Mouse (Mus musculus): Measurements from ENCODE around the gene Pkn1. TPM values are rescaled to one million over a fixed set of nuclear protein-coding genes. Genes with fewer than 3 reads are reported as not detected.
A peak's percentile ranks its signal among the peaks of the same experiment; 100 is the strongest.

The Pkn1 gene
- 10 to 100 TPM; 30.6 to 33.7 TPM for total RNA-seq (2021)
- long read RNA-seq, experiment 1, full-length matches to known transcripts, result 8 of 26 reads
- long read RNA-seq, experiment 1, partial matches to known transcripts, result 5 of 26 reads
- long read RNA-seq, experiment 1, other reads (novel, unspliced or antisense), result 13 of 26 reads
- long read RNA-seq, experiment 2, full-length matches to known transcripts, result 10 of 28 reads
- long read RNA-seq, experiment 2, partial matches to known transcripts, result 5 of 28 reads
- long read RNA-seq, experiment 2, other reads (novel, unspliced or antisense), result 13 of 28 reads

DNA sequence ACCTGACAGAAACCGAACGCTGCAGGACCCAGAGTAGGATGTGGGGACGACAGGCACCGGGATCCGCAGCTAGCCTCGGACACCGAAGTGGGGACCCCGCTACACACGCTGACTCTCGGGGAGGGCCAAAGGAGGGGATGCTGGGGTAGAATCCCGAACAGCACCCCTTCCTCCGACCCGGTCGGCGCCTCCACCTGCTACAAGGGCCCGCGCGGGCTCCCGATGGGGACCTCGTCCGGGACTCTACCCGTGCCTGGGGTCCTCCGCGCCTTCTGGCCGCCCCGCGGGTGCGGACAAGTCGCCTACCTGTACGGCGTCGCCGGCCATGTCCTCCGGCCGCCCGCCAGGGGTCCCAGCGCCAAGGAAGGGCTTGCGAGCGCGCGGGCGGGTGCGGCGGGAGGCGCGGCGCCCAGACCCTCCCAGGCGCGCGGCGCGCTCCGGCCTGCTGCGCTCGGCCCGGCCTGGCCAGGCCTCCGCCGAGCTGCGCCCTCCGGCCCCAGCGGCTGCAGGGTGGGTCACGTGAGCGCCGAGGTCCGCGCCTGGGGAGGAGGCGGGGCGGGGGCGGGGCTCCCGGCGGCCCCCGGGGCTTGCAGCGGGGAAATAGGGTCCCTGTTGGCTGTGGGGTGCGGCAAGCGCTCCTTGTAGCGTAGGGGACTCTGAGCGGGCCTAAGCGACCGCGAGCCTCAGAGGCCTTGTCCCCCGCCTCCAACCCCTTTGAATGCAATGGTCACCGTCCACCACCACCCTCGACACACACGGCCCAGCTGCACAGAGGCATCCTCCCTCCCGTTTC, at the start of gene Pkn1:
Gene Pkn1, minus strand, starts transcription at position 519 of the 793 bp plus-strand sequence.
- intact Hi-C loops (cut with DNase I), result no loop called here
- DNase-seq, result peak; percentile 67 to 71

DNA sequence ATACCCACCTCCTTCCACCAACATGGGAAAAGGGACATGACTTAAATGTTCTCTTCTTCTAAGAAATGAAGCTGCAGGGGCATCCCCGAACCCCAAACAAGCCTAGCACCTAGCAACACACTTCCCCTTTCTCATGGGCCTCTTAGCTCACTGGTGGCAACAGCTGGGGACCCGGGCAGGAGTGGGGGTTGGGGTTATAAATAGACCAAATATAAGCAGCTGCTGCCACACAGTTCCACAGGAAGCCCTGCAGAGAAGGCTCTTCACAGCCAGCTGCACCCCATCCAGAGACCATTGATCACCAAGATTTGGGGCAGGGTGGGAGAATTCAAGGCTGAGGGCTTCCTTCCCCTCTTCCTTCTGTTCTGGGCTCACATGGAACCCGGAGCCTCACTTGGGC, 49.7 kb upstream of the Pkn1 start:
- DNase-seq, result peak; percentile 15 to 50
- intact Hi-C loops (cut with DNase I), result no loop called here

DNA sequence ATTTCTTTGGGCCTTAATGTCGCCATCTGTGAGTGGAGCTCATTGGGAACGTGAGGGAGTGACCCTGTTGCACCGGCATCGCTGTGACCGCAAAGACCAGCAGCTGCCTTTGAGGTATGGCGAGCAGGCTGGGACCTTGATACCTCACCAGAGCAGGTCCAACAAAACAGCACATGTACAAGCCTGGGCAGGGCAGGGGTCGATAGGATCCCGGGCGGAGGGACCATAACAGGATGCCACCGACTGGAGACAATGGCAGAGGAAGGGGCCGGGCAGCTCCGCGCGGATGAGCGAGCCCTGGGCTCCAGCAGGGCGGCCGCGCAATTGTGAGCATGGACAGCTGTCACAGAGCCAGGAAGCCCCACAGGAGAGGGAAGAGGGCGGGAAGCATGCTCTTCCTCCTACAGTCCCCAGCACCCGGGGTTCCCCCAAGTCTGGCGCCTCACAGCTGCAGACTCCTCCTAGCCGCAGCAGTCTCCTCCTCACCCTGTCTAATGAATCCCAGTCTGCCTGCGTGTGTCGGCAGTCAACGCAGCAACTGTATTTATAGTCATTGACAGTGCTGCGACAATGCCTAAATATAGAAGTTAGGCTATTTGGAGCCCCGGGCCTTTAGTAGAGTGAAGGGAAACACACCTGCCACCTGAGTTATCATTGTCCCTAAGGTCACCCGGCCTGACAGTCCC, 48.8 kb upstream of the Pkn1 start:
- intact Hi-C loops (cut with DNase I), result no loop called here
- peak; percentile 52 to 61 for DNase-seq

GRCm38 (mm10) chr8:83744070-83744469, 45.1 kb upstream of the Pkn1 start:
- intact Hi-C loops (cut with DNase I), result no loop called here
- DNase-seq, result no peak

DNA sequence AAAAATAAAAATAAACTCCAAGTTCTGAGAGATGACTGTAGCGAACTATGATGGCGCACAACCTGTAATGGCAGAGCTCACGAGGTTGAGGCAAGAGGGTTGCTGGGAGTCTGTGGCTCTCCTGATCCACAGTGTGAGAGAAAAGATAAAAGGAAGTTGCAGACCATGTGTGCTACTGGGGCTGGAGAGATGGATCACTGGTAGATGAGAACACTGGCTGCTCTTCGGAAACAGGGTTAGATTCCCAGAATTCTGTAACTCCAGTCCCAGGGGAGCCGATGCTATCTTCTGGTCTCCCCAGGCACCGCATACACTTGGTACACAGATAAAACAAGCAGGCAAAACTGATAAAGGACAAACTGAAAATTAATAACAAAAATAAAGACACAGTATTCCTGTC, 44.0 kb upstream of the Pkn1 start:
- intact Hi-C loops (cut with DNase I), result no loop called here

DNA sequence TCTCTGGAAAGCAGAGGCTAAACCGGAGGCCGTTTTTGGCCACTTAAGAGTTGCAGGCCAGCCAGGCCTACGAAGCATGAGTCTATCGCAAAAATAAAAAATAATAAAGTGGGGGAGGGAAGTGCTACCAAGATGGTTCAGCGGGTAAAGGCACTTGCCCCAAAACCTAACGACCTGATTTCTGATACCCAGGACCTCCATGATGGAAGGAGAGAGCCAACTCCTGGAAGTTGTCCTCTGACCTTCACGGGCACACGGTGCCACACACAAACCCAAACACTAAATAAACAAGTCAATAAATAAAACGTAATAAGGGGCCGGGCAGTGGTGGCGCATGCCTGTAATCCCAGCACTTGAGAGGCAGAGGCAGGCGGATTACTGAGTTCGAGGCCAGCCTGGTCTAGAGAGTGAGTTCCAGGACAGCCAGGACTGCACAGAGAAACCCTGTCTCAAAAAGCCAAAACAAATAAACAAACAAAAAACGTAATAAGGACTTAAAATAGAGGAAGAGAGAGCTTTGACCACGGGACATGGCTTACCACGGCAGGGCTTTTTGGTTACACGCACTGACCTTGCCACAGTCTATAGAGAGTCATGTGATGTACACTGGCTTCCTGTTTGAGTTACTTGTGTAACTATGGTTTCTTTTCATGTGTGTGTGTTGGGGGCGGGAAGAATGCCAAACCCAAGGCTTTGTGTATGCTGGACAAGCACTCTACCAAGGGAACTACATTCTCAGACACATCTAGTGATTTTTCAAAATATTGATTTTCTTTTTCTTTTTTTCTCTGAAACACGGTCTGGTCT, 43.1 kb upstream of the Pkn1 start:
- no peak for DNase-seq
- intact Hi-C loops (cut with DNase I), result no loop called here

More for the DNA sequence above, 44.0 kb upstream of the Pkn1 start:
- peak in 1 of 2 experiments; percentile 1 for DNase-seq

- intact Hi-C loops (cut with DNase I), result no loop called here
These were observed 42.2 kb upstream of the Pkn1 start, which contains the start of gene Adgre5 for GRCm38 (mm10) chr8:83740976-83741741. Adgre5 (minus strand) TSS chr8:83741326.

GRCm38 (mm10) chr8:83740586-83740975, 41.6 kb upstream of the Pkn1 start:
- intact Hi-C loops (cut with DNase I), result no loop called here
- no peak for DNase-seq

More at GRCm38 (mm10) chr8:83740976-83741741, 42.2 kb upstream of the Pkn1 start, which contains the start of gene Adgre5:
- peak; percentile 71 to 75 for DNase-seq

- intact Hi-C loops (cut with DNase I), result no loop called here
- no peak for DNase-seq
These were observed 40.9 kb upstream of the Pkn1 start for GRCm38 (mm10) chr8:83739711-83740468.

DNA sequence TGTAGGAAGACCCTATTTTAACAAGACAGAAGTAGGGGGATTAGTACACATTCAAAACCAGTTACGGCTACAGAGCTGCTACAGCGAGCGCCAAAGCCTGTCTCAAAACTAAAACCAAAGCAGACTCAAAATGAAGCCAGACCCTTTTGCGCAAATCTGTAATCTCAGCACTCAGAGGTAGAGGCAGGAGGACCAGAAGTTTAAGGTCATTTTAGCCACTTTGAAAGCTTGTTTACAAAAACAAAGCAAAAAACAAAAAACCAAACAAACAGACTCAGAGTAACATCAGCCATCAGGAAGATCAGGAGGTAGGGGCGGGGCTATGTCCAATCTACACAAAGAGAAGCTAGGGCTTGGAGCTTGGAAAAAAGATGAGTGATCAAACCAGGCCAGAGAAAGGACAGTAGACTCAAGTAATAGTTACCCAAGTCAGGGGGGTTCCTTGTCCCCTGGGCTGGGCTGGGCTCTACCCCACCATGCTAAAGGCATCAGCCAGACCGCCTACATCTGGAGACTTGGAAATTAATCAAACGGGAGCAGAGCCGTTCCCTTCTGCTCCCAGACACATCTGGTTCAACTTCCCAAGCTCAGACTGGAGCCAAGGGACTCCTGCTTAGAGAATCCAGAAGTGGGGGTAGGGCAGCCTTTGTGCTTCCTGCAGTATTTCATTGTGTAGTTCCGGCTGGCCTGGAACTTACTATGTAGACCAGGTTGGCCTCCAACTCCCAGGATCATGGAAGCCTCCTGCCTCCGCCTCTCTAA, 40.2 kb upstream of the Pkn1 start:
- DNase-seq, result peak in 1 of 2 experiments; percentile 34
- intact Hi-C loops (cut with DNase I), result no loop called here

- intact Hi-C loops (cut with DNase I), result no loop called here
- DNase-seq, result peak; percentile 60 to 66
These were observed 39.0 kb upstream of the Pkn1 start for GRCm38 (mm10) chr8:83737852-83738562.

GRCm38 (mm10) chr8:83737346-83737745, 38.4 kb upstream of the Pkn1 start:
- no peak for DNase-seq
- intact Hi-C loops (cut with DNase I), result no loop called here

- DNase-seq, result no peak
- intact Hi-C loops (cut with DNase I), result no loop called here
These were observed 37.7 kb upstream of the Pkn1 start for GRCm38 (mm10) chr8:83736681-83737080.

- intact Hi-C loops (cut with DNase I), result no loop called here
- no peak for DNase-seq
These were observed 33.9 kb upstream of the Pkn1 start for GRCm38 (mm10) chr8:83732919-83733318.

DNA sequence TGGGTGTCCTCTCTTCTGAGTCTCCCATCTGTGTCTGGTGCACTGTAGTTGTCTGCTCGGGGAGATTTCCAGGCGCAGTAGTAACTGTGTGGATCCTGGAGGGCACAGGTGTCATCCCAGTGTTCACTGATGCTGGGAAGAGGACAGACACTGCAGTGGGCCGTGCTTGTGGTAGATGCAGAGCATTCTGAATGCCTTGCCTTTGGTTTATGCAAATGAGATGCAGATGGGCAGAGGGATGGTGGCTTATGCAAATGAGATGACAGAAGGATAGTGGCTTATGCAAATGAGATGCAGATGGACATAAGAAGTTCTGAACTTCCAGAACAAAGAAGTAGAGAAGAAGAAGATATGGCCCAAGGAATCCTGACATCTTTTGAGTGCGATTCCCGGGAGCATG, 32.9 kb upstream of the Pkn1 start:
- intact Hi-C loops (cut with DNase I), result no loop called here
- no peak for DNase-seq

DNA sequence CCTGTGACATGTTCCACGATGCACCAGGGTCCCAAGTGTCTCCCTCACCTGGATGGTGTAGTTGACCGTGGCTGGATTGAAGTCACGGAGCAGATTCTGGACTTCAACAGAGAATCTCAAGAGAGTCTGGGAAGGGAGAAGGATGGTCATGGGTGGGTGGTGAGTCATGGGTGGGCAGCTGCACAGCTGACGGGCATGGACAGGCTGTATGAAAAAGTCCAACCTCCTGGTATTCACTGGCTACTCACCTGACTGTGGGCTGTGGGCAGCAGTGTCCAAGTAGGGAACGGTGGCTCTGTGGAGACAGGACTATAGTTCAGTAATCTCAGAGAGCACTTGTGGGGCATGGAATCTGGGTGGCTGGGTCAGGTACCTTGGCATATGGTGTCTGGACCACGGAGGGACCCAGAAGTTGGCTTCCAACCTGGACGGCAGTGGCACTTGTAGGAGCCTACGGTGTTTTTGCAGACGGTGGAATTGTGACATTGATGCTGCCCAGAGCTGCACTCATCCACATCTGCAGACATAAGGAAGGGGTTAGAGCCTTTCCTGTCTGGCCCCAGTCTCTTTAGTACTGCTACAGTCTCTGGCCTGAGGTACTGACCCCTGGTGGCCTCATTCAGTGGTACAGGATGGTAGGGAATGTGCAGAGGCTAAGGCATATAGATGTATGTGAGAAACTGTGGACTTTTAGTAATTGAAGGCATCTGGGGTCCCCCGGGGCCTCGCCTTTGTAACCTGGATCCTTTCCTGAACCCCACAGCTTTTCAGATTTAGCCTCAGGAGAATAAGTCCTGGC, 30.2 kb upstream of the Pkn1 start:
- intact Hi-C loops (cut with DNase I), result no loop called here
- peak in 1 of 2 experiments; percentile 9 for DNase-seq

Data from gastrocnemius, postnatal 36 days (tissue).